Mouse (Mus musculus) neural tube, embryonic 10.5 days (tissue): ENCODE measurements around the gene Rab30.

Experiments used
- DNase-seq: peaks from one replicate; pipeline ENCODE4 v3.0.0-alpha.2; 2017; ENCODE audit warnings: low spot score; ENCODE audit errors: extremely low spot score

Rab30 gene

DNA sequence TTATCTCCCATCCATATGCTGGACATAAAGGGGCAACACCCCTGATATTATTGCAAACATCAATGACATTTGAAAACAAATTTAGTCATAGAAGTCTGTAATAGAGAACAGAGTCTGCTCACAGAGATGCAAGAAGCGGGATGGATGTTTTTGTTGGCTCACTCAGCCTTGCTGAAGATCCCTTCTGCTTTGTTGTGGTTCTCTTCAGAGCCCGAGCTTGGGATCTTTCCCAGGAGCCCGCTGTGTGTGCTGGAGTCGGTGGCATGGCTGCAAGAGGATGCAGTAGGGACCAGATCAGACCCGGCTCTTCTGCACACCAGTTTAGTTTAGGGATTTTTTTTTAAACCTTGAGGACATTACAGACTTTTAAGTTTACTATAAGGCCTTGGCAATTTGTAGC, 54.3 kb downstream of the Rab30 start:
- no peak for DNase-seq

DNA sequence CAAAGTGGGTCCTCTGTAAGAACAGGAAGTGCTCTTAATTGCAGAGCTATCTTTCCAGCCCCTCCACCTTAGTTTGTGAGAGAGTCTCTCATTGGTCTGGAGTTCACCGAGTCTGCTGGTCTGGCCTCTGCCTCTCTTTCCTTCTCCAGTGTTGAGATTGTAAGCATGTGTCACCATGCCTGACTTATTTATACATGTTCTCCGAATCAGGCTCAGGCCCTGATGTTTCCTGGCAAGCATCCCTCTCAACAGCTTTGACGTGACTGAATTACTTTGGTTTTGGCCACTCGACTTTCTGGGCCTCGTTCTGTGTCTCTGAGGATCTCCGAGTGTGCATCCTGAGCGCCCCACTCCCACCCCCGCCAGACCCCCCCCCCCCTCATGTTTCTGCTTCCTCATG, 55.4 kb downstream of the Rab30 start:
- no peak for DNase-seq

DNA sequence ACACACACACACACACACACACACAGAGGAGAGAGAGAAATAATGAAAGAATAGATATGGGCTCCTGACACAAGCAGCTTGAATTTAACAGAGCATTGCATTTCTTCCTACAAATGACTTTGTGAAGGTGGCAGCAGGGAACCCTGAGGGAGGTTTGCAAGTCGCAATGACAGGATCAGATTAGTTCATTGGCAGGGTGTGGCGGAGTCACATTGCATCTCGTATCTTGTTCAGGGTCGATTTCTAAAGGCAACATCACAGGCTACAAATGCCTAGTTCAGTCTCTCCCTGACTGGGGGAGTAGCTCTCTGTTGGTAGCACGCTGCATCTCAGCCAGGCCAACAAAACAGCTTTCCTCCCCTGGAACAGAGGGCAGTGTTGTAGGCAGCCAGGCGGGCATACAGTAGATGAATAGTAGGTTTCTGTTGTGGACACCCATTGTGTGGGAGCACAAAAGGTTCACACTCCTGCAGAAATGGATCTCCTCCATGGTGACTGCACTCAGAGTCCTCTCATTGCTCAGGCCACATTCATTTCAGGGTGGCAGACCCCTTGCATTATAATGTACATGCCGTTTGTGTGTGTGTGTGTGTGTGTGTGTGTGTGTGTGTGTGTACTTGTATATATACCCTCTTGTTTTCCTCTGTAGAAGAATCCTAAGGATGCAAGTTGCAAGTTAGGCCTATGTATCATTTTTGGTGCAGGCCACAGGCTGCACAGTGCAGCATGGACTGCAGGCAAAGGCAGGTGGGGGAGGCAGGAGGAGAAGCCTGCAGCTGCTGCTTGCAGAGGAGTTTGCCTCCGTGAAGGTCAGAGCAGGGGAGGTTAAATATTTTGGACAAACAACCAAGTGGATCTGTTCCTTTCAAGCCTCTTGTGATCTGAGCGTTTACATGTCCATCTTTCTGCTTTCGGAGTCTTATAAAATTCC, 58.5 kb downstream of the Rab30 start:
- DNase-seq = no peak

DNA sequence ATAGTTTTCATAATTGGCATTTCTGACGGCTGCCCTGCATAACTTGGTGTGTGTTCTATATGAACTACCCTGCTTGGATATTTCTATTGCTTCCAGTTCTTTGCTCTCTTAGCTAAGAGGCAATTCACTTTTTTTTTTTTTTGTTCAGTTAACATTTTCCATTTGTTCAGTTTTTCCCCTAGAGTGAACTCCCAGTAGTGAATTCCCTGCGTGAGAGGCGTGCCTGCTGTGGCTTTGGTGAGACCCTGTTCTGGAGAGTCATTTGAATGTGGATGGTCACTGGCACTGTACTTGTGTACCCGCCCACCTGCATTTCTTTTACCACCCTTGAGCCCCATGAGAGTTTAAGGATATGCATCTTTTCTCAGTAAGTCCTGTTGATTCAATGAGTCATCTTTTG, 60.8 kb downstream of the Rab30 start:
- DNase-seq = no peak

DNA sequence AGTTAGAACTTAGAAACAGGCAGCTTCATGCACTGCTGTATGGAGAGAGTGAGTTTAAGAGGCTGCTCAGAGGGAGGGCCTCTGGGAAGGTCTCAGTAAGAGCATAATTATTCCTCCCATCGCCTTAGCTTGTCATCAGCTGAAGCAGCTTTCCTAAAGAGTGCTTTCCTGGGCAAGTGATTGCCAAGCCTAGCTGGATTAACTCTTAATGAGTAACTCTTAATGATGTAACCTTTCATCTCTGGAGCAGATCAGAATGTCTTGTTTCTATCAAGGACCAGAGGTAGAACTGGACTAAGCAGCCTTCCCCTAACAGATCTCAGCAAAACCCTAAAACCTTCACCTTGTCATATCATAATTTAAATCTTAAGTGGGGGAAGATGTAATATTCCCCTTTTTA, 61.8 kb downstream of the Rab30 start:
- no peak for DNase-seq

DNA sequence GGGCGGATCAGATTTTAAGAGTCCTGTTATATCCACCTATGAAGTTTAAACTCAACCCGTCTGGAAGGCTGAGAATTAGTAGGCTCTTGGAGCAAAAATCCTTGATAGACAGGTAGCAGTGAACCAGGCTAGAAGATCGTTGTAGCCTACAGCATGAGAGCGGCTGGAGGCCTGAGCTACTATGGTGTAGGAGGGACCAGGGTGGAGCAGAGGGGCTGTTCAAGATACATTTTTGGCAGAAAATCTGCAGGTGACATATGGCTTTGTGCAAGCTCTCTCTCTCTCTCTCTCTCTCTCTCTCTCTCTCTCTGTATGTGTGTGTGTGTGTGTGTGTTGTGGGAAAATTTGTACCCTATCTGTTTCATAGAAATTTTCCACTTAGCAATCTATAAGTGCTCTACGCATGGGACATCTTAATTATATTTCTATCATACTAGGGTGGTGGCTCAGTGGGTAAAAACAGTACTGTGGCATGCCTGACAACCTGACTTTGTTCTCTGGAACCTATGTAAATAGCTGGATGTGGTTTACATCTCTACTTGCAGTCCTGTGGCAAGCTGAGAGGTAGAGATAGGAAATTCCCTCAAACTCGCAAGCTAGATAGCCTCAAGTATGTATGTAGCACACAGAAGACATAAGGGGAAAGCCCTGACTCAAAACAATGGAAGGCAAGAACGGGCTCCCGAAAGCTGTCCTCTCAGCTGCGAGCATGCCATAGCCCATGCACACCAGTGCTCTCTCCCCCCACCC, 63.7 kb downstream of the Rab30 start:
- DNase-seq = no peak

DNA sequence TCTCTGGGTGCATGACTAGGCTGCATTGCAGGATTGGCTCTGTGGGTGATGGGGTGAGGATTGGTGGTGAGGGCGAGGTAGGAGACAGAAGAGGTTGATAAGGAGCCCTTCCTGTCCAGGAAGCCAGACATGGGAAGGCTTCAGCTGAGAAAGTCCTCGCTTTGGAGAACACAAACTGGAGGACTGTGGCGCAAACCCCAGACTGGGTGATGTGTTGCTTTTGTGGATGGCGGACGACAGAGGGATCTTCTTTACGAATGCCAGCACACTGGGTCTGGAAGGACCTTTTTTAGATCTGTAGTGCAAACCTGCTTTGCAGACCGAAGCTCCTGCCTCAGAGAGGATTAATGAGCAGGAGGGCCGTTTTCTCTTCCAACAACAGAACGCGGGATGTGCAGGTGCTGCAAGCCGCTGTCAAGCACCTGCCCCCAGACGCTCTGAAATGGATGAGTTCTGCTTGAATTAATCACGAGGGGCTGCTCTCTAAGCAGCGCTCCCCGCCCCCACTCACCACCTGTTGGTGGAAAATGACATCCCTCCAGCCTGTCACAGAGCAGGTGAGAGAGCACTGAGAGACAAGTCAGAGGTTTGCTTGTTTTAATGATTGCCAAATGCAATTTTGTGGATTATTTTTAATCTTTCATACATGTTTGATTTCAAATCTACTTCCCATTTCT, 65.2 kb downstream of the Rab30 start:
- DNase-seq = no peak

DNA sequence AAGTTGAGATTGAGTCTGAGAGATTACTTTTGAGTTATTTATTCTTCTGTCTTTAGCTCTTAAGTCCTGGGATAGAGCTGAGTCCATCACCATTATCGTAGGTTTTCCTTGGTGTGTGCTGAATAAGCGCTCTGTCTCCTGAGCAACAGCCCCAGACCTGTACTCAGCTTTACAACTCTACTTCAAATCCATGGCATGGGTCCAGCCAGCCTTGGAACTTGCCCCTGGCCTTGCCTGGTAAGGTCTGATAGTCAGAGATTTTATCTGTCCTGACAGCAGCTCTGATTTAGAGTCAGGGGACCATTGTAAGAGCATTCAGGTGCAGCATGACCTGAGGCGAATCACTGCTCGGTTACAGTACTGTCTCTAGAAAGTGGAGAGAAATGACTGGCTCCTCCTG, 66.1 kb downstream of the Rab30 start:
- DNase-seq = no peak

DNA sequence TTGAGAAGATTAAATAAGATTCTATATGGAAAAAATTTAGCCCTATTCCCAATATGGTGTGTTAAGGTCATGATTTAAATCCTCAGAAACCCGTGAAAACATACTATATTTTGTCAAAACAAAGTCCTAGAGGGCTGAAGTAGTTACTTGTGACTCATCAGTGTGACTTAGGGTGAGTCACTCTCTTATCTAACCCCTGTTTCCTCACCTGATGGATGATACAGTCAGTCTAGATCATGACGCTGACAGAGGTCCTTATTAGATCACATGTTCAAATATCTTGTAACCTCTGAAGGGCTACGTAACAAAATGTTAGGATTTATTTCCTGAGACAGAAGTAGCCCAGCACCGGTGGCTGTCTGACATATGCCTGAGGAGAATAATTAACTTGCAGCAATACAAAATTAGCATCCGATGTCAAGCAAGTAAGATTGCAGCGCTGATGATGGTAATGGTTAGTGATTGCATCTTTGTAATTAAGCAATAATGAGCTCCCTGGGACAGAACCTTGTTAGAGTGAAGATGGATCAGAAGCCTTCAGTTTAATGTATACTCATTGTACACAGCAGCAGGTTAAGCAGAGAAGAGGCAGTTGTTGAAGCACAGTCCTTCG, 70.4 kb downstream of the Rab30 start:
- DNase-seq = no peak

DNA sequence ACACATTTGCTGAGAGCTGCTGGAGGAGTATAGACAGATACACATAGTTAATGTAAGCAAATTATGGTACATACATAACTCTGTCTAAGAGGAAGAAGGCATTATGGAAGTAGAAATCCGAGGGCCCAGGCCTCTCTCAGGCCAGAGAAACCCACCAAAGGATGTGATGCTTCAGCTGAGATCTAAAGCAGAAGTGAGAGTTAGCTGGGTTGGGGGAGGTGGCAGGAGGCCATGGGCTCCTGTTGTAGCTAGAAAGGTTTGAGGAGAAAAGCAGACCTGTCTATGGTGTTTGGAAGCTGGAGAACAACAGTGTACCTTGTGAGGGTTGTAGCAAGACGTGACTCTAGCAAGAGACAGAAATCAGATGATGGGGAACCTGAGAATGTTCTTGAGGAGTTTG, 75.8 kb downstream of the Rab30 start:
- no peak for DNase-seq

DNA sequence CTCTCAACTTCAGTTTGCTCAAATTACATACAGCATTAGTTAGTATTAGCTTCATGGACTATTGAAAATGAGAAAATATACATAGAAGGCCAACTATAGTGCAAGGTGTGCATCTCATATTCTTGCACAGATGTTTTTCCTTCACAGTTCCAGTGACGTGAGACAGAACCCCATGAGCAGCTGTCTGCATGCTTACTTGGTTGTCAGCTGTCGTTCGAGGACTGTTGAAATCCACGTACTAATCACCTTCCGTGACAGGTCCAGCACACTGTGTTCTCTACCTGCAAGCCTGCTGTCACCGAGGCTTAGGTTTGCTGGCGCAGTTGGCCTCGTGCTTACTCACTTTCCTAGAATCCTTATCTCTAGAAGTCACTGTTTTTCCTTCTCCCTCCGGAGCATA, 76.5 kb downstream of the Rab30 start:
- DNase-seq = no peak

DNA sequence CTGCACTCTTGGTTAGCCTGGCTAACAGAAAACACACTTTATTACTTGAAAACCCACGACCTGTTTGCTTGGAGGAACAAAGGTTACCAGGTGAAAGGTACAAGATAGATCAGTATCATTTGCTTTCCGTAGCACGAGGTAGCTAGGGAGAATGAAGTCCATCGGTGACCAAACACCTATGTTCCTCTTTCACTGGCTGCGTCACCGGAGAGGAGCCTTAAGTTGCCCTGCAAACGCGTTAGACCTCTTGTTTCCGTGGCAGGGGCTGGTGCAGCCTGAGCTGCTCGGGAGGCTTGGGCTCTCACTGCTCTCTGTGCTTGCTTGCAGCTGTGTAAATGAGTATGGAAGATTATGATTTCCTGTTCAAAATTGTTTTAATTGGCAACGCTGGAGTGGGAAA, 78.3 kb downstream of the Rab30 start:
- DNase-seq = no peak

DNA sequence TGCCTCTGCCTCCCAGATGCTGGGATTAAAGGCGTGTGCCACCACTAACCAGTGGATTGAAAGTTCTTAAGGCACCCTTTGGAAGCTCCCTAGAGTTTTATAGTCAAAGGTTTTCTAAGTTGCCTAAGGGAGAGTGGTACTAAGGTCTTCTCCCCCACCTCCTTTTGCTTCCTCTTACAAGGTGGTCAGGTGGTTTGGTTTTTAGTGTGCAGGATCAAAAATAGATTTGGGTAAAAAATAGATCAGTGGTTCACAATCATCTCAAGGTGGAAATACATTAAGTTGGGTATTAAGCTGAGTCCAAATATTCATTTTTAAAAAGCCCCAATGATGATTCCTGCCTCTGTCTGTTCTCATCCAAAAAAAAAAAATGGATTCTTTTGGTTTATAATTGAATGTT, 79.0 kb downstream of the Rab30 start:
- no peak for DNase-seq

DNA sequence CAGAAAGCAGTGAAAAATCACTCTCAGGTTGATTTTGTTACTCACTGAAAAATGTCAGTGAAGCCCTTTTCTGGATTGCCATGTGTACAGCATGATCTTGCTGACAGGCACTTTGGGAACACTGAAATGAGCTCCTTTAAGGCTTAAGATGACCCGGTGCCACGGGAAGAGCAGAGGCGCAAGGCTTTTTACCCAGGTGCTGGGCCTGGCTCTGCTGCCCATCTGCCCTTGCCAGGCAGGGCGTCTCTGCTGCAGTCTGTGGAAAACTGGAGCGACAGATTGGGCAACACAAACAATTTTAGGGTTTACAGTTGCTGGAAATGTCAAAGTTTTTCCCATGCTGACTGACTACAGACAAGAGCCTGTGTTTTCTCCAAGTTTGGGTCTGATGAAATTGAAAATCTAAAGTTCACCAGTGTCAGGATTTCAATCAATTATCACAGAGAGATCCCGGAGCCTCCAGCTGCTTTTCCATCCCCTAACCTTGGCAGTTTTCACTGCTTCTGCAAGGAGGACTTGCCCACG, 79.6 kb downstream of the Rab30 start:
- no peak for DNase-seq

DNA sequence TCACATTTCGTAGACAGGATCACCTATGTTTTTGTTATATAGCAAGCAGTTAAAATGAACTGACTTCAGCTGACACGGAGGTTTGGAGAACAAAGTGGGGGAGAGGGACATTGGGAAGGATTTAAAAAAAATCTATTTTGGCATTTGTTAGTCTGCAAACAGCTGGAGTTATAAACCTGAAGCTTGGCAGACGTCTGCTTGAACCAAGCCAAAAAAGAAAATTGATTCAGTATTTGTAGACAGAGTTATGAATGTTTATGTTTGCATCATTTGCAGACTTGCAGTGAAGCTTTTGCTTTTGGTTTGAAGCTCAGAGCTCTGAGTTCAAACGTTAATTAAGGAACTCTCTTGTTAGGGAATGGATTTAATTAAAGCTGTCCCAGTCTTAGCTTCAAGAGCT, 80.5 kb downstream of the Rab30 start:
- DNase-seq = no peak

DNA sequence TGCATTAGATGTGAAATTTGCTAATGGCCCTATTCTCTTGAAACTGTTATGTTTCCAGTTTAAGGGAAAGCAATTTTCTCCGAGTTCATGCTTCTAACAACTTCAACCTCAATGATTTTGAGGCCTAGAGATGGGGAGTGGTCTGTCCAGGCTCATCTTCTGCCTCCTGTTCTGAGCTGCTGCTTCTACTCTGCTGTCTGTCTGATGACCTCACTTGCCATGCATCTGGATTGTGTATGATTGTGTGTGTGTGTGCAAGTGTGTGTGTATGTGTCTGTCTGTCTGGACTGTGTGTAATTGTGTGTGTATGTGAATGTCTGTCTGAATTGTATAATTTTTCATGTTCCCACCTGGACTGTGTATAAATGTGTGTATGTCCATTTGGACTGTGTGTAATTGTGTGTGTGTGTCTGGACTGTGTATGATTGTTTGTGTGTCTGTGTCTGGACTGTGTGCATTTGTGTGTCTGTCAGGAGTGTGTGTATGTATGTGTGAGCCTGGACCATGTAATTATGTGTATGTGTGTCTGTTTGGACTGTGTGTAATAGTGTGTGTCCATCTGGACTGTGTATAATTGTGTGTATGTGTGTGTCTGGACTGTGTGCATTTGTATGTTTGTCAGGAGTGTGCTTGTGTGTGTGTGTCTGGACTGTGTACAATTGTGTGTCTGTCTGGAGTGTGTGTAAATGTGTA, 81.2 kb downstream of the Rab30 start:
- no peak for DNase-seq

DNA sequence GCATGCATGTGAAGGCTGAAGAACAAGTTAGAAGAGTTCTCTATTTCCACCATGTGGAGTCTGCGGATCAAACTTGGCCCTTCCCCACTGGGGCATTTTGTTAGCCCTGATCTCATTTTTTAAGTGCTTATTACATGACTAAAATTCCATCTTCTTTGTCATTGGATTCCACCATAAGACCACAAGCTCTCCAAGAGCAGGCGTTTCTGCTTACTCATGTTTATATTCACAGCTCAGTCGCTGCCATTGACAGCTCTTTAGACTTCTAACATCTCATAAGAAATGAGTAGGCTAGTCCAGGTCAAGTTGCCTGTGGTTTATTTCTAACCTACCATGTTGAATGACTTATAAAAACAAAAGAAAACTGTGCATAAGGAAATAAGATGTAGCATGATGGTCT, 84.8 kb downstream of the Rab30 start:
- no peak for DNase-seq

DNA sequence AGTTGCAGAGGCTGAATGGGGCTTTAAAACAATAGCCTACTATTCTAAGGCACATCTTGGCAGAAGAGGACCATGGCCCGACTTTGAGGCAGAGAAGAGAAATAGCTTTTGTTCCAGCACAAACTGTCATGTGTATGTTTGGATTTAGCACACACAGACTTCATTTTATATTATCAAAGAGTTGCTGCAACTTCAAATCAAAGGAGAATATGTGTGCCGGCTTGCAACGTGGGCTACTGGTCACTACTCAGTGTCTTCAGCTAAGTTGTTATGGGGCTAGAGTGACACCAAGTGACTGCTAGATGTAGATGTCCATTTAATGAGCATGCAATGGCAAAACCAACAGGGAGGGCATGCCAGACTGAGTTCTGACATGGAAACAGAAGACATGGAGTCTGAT, 86.6 kb downstream of the Rab30 start:
- DNase-seq = no peak

DNA sequence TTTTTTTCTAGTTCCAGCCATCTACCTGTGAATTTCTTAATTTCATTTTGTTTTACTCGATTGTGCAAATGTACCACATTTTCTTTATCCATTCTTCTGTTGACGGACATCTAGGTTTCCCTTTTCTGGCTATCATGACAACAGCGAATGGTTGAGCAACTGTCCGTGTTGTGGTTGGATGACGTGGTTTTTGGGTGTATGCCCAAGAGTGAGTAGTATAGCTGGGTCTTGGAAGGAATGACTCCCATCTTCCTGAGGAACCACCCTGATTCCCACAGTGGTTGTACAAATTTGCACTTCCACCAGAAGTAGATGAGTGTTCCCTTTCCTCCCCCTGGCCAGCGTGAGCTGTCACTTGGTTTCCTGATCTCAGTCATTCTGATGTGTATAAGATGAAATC, 91.0 kb downstream of the Rab30 start:
- no peak for DNase-seq

DNA sequence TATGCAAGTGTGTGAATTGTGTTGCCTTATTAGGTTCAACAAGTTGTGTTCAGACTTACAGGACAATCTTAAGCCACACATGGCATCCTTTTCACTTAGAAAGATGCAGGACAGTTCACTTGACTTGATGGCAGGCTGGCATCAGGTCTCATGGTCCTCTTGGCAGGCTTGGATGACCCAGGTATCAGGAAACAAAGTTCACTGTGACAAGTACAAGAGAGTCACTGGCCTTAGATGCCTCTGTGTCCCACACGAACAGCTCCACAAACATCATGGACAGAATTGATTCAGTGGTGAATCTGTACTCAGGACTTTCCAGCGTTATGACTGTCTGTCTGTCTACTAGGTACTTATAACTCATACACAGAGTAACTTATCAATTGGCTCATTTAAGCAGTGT, 93.0 kb downstream of the Rab30 start:
- no peak for DNase-seq

DNA sequence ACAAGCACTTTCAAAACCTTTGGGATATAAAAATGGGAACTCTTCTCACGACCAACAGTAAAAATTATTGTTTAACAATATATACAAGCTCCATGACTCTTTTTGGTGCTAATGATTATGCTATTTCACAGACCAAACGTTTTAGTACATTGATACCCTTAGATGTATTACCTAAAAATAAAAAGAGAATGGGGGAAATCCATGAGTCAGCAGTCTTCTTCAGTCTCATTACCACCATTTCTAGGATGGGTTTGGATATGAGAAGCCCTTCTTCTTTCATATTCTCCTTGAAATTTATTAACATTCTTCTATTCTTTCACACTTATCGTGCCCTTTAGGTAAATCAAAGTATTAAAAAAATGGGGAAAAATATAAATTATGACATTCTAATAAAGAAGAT, 95.0 kb downstream of the Rab30 start:
- DNase-seq = no peak
